Mouse (Mus musculus): ENCODE measurements around the gene Hhex. TPM values are rescaled to one million over a fixed set of nuclear protein-coding genes. Genes with fewer than 3 reads are reported as not detected.
A peak's percentile ranks its signal among the peaks of the same experiment; 100 is the strongest.

The Hhex gene
- total RNA-seq (2021), result 1 to 10 TPM; 1.7 to 2.4 TPM
- long read RNA-seq, experiment 1, result 0 reads
- long read RNA-seq, experiment 2, partial matches to known transcripts, result 1 of 1 reads
- long read RNA-seq, experiment 2, other reads (novel, unspliced or antisense), result 0 of 1 reads

DNA sequence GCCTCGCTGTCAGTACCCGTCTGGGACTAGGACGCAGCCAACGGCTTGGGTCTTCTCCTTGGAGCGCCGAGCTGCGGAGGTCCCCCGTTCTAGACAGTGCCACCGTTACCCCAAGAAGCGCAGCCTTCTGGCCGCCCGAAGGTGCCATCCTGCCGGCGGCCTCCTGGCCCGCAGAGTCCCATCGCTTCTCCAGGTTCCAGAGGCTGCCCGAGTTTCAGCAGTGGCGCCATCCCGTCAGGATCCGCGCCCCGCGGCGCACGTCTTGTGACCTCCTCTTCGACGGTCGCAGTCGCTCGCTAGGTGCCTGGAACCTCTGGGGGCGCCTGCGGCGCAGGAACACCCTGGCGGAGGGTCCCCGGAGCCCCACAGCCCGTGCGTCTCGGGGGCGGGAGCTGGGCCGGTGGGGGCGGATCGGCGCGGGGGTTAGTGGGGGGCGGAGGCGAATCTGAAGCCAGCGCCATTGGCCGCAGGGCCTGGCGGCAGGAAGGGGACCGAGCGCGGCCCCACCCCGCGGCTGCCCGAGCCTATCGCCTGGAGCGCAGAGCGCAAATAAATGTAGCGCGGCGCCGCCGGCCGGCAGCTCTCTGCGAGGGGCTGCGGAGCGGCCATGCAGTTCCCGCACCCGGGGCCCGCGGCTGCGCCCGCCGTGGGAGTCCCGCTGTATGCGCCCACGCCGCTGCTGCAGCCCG, at the start of gene Hhex:
Gene Hhex (plus strand): TSS at position 548 of the 689 bp plus-strand sequence.
- H3K4me3 ChIP-seq, result peak within 1 kb of the TSS; percentile 49
- peak; percentile 19 for TF ChIP-seq CTCF (conservative IDR thresholded peaks at IDR 0.05)
- H3K27ac ChIP-seq, result peak within 1 kb of the TSS; percentile 83
- peak in 1 of 2 experiments; percentile 14 for DNase-seq (ENCODE audit: low spot score in 2 of 2)

DNA sequence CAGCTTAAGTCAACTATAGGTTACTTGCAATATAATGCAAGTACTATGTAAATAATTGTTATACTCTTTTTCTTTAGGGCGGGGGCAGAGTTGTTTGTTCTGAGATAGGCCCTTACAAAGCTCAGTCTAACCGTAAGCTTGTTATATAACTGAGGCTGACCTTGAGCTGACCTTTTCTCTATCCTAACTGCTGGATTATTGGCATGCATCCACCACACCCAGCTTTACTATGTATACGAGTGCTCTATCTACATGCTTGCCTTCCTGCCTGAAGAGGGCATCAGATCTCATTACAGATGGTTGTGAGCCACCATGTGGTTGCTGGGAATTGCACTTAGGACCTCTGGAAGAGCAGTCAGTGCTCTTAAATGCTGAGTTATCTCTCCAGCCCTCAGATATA, 48.5 kb upstream of the Hhex start:
- DNase-seq (ENCODE audit: low spot score in 2 of 2), result no peak
- TF ChIP-seq CTCF (conservative IDR thresholded peaks at IDR 0.05), result no peak
- no peak overlapping the region for H3K4me3 ChIP-seq
- no peak overlapping the region for H3K27ac ChIP-seq

DNA sequence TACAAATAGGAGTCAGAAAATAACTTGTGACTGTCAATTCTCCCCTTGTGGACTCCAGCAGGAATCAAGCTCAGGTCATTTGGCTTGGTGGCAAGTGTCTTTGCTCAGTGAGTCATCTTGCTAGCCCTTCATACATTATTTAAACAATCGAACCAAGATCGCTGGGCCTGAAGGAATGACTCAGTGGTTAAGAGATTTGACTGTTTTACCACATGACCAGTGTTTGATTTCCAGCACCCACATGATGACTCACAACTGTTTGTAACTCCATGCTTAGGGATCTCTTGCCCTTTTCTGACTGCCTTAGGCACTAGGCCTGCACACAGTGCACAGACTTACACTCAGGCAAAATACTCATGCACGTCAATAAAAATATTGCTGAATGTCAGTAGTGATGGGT, 42.7 kb upstream of the Hhex start:
- Histone ChIP-seq H3K27ac (no peak overlapping the region), H3K4me3 (no peak overlapping the region)
- no peak for TF ChIP-seq CTCF (conservative IDR thresholded peaks at IDR 0.05)
- DNase-seq (ENCODE audit: low spot score in 2 of 2), result no peak

- TF ChIP-seq CTCF (conservative IDR thresholded peaks at IDR 0.05), result no peak
- DNase-seq (ENCODE audit: low spot score in 2 of 2), result no peak
- Histone ChIP-seq H3K4me3 (no peak overlapping the region), H3K27ac (no peak overlapping the region)
Observed at GRCm38 (mm10) chr19:37396279-37396678, 38.3 kb upstream of the Hhex start.

GRCm38 (mm10) chr19:37400936-37401335, 33.7 kb upstream of the Hhex start:
- Histone ChIP-seq H3K27ac (no peak overlapping the region), H3K4me3 (no peak overlapping the region)
- no peak for TF ChIP-seq CTCF (conservative IDR thresholded peaks at IDR 0.05)
- DNase-seq (ENCODE audit: low spot score in 2 of 2), result no peak

- H3K27ac ChIP-seq, result no peak overlapping the region
- H3K4me3 ChIP-seq, result no peak overlapping the region
- peak in 1 of 2 experiments; percentile 34 for DNase-seq (ENCODE audit: low spot score in 2 of 2)
- peak; percentile 82 for TF ChIP-seq CTCF (conservative IDR thresholded peaks at IDR 0.05)
Observed at GRCm38 (mm10) chr19:37418294-37418693, 16.3 kb upstream of the Hhex start.

DNA sequence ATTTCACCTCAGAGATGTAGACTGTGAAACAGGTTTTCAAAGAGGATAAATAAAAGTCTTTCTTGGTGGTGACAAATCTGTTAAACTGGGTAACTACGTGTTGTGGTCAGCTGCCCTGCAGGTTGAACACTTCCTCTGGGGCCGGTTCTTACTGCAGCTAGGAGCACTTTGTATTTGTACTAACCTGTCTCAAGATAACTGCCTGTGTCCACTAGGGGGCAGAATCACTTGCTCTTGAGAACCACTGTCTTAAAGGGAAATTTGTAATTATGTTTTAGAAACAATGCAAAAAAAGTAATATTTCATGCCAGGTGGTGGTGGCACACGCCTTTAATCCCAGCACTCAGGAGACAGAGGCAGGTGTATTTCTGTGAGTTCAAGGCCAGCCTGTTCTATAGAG, 15.0 kb upstream of the Hhex start:
- DNase-seq (ENCODE audit: low spot score in 2 of 2), result peak in 1 of 2 experiments; percentile 37
- Histone ChIP-seq H3K27ac (no peak overlapping the region), H3K4me3 (no peak overlapping the region)
- TF ChIP-seq CTCF (conservative IDR thresholded peaks at IDR 0.05), result peak; percentile 86

DNA sequence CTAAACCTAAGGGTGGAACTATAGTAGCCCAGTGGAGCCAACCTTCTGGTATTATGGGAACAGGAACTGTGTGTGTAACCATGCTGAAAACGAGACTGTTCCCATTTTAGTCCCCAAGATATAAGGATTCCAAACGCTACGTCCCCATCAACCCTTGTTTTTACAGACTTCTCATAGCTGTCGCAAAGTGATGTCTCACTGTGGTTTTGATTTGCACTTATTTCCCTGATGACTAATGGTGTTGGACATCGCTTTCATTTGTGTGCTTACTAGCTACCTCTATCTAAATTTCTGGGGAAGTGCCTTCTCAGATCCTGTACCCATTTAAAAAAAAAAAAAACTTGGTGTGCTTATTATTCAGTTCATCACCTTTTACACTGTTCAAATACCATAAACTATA, 6.0 kb upstream of the Hhex start:
- no peak for TF ChIP-seq CTCF (conservative IDR thresholded peaks at IDR 0.05)
- Histone ChIP-seq H3K27ac (no peak overlapping the region), H3K4me3 (no peak overlapping the region)
- no peak for DNase-seq (ENCODE audit: low spot score in 2 of 2)

DNA sequence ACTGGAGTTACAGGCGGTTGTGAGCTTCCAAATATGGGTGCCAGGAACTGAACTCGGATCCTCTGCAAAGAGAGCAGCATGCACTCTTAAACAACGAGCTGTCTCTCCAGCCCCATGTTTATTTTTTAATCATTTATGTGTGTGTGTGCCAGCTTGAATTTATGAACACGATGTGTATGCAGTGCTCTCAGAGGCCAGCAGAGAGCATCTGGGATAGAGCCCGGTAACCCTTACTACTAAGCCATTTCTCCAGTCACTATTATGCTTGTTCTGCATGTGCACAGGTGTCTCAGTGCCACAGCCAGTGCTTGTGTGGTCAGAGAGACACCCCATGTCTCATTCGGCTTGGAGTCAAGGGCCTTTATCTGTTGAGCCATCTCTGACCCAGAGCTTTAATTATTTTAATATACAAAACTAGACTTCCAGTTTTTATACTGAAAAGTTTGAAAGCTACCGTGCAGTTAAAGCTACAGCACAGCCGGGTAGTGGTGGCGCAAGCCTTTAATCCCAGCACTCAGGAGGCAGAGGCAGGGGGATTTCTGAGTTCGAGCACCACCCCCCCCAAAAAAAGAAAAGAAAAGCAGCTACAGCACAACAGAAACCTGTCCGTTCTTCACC, 3.4 kb upstream of the Hhex start:
- no peak for DNase-seq (ENCODE audit: low spot score in 2 of 2)
- H3K4me3 ChIP-seq, result no peak overlapping the region
- TF ChIP-seq CTCF (conservative IDR thresholded peaks at IDR 0.05), result no peak
- H3K27ac ChIP-seq, result no peak overlapping the region

- TF ChIP-seq CTCF (conservative IDR thresholded peaks at IDR 0.05), result no peak
- Histone ChIP-seq H3K4me3 (no peak overlapping the region), H3K27ac (no peak overlapping the region)
- DNase-seq (ENCODE audit: low spot score in 2 of 2), result no peak
Observed at GRCm38 (mm10) chr19:37432868-37433570, 1.6 kb upstream of the Hhex start.

GRCm38 (mm10) chr19:37433895-37434262, 731 bp upstream of the Hhex start:
- Histone ChIP-seq H3K4me3 (peak overlapping the region; percentile 49), H3K27ac (no peak overlapping the region)
- TF ChIP-seq CTCF (conservative IDR thresholded peaks at IDR 0.05), result no peak
- DNase-seq (ENCODE audit: low spot score in 2 of 2), result no peak

DNA sequence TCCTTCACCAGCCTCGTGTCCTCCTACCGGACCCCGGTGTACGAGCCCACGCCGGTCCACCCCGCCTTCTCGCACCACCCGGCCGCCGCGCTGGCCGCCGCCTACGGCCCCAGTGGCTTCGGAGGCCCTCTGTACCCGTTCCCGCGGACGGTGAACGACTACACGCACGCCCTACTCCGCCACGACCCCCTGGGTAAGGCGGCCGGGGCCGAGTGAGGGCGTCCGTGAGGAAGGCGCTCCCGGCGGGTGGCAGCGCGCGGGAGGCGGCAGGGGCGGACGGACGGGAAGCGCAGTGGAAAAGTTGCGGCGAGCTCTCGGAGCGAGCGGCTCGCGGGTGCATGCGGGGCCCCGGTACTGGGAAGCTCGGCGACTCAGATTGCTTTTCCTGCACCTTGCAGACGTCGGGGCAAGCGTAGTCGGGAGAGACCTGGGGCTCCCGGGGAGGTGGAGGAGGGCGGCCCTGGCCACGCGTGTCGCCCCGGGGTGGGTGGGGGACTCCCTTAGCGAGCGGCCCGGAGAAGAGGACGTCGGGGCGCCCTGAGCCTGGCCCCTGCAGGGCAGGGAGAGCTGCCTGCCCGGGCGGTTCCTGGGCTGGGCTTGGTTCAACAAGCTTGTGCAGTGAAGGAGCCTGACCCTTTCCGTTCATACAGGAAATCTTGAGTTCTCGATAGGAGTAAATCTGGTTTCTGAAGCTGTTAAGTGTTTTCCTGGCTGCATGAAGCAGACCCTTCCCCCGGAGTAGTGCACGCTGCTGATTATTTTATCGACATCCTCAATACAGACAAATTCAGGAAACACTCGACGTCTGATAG, 637 bp downstream of the Hhex start:
- no peak for TF ChIP-seq CTCF (conservative IDR thresholded peaks at IDR 0.05)
- Histone ChIP-seq H3K27ac (peak overlapping the region; percentile 83), H3K4me3 (peak overlapping the region; percentile 49)
- no peak for DNase-seq (ENCODE audit: low spot score in 2 of 2)

GRCm38 (mm10) chr19:37435853-37436174, 1.2 kb downstream of the Hhex start:
- peak overlapping the region; percentile 49 for H3K4me3 ChIP-seq
- TF ChIP-seq CTCF (conservative IDR thresholded peaks at IDR 0.05), result no peak
- DNase-seq (ENCODE audit: low spot score in 2 of 2), result no peak
- H3K27ac ChIP-seq, result peak overlapping the region; percentile 83
